Mouse (Mus musculus) layer of hippocampus, adult 9-11 months (tissue): ENCODE measurements around the gene Fam240b.

Experiments
- DNase-seq: peaks from one replicate; pipeline ENCODE4 v3.0.0; 2022

Fam240b gene

DNA sequence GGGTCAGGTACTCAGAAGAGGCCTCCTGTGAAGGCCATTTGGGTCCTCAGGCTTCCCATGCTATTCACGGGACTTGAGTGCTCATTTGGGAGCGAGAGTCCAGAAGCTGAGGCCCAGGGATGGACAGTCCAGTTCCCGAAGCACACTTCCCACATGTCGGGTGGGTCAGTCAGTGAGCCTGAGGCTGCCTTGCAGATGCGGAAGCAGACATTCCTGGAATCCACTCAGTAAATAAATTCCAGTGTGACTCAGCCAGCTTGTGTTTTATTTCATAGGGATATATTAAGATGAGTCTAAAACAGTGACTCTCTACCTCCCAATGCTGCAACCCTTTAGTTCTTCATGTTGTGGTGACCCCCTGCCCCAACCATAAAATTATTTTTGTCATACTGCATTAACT, 58.1 kb downstream of the Fam240b start:
- no peak for DNase-seq

DNA sequence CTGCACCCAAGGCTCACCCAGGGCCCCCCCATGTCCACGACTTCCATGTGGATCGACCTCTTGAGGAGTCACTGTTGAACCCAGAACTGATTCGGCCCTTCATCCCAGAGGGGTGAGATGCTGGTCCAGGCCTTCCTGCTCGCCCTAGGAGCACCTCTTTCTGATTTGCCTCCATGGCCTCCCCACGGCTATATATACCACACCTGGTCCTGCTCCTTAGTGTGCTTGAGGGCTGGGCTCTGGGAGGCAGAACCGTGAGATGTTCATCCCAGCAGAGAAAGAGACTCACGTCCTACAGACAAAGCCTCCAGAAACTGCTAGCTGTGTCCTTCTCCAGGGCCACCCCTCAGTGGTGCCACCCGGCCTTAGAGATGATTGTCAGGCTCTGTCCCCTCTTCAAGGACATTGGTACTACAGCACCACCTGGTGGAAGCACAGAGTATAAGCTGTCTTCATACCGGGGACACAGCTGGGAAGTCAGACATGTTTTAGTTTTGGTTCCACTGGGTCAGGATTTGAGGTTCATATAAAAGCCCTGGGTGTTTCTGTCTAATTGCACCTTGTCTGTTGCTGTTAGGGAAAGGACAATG, 58.6 kb downstream of the Fam240b start:
- peak; percentile 57 for DNase-seq

DNA sequence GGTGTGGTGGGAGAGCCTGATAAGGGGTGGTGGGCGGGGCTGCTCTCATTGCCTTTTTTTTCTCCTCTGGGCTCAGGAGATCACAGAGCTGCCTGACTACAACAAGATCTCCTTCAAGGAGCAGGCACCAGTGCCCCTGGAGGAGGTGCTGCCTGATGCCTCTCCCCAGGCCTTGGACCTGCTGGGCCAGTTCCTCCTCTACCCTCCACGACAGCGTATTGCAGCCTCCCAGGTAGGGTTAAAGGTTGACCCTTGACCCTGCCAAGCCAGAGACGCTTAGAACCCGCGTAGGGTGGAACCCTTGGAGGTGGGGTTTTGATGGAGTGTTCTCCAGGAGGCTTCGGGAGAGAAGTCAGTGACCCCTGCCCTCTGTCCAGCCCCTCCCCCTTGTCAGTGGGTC, 59.8 kb downstream of the Fam240b start:
- DNase-seq, result no peak

DNA sequence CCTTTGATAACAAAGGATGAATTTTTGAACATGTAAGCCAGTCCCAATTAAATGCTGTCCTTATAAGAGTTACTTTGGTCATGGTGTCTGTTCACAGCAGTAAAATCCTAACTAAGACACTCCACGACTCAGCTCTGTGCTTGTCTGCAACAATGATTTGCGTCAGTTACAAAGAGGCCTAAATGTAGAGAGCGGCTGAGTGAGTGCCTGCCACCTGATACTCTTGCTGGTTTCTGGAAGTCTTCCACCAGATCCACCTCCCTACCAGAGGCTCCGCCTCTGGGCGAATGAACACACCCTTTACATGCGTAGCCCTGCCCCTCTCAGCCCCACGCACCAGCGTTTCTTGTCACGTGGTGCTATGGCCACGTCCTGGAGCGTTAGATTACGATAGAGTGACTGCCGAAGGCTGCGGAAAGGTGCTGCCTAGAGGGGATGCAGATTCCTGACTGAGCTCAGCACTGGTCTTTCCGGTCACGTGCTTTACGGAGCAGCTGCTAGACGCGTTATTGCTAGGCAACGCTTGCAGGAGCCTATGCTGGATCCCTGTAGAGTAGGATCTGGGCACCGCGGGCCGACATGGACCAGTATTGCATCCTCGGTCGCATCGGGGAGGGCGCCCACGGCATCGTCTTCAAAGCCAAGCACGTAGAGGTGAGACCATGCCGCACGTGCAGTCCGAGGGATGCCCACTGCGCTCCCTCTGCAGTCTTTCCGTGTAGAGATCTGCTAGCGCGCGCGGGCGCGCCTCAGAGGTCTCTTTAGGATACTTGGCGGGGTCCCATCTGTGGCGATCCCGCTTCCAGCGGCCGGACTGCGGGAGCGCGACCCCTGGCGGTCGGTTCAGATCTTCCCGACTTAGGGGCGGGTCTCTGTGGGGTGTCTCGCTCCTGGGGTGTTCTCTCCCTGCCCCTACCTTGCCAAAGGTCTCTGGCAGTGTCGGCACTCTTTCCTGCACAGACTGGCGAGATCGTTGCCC, 65.3 kb downstream of the Fam240b start, which contains the start of gene Cdk20:
Gene Cdk20, plus strand, starts transcription at position 298 of the 979 bp plus-strand sequence.
- peak; percentile 98 for DNase-seq
